Mouse (Mus musculus) kidney, adult 11 months (tissue): Measurements from ENCODE around the gene Pak1.

ENCODE experiments used
- DNase-seq: peaks from one replicate; pipeline ENCODE4 v3.0.0; 2022

Gene Pak1

GRCm38 (mm10) chr7:97863512-97863911 is 75.2 kb downstream of the Pak1 start:
- DNase-seq: no peak

GRCm38 (mm10) chr7:97864531-97864930 is 76.2 kb downstream of the Pak1 start:
- no peak for DNase-seq

GRCm38 (mm10) chr7:97867866-97868265 is 79.5 kb downstream of the Pak1 start:
- no peak for DNase-seq

- DNase-seq: no peak
Observed at GRCm38 (mm10) chr7:97868766-97869165, 80.4 kb downstream of the Pak1 start.

GRCm38 (mm10) chr7:97872396-97872795 is 84.1 kb downstream of the Pak1 start:
- no peak for DNase-seq

- no peak for DNase-seq
Observed at GRCm38 (mm10) chr7:97873317-97873716, 85.0 kb downstream of the Pak1 start.

GRCm38 (mm10) chr7:97877846-97878538 is 89.7 kb downstream of the Pak1 start:
- no peak for DNase-seq

- no peak for DNase-seq
Observed at GRCm38 (mm10) chr7:97911646-97912045, 123.3 kb downstream of the Pak1 start.

- no peak for DNase-seq
Observed at GRCm38 (mm10) chr7:97914833-97915516, 126.6 kb downstream of the Pak1 start.

- no peak for DNase-seq
Observed at GRCm38 (mm10) chr7:97919742-97920141, 131.4 kb downstream of the Pak1 start, which contains the start of gene Gdpd4. TSS of gene Gdpd4 (plus strand) at chr7:97919955.

- no peak for DNase-seq
Observed at GRCm38 (mm10) chr7:97925819-97926218, 137.5 kb downstream of the Pak1 start.

GRCm38 (mm10) chr7:97926978-97927377 is 138.6 kb downstream of the Pak1 start:
- no peak for DNase-seq

- no peak for DNase-seq
Observed at GRCm38 (mm10) chr7:97944485-97944884, 156.1 kb downstream of the Pak1 start.
